Mouse (Mus musculus) ES-Bruce4 (cell line): ENCODE data around the gene Sart3.

Experiments used
- CTCF ChIP-seq: IDR thresholded peaks from one replicate; pipeline ENCODE4 v1.8.1; 2011; ENCODE audit warnings: low read depth, low read length
- POLR2A ChIP-seq: IDR thresholded peaks from one replicate; pipeline ENCODE4 v1.8.1; 2011; ENCODE audit warnings: low read length; ENCODE audit not compliant: insufficient read depth

GRCm38 (mm10) chr5:113761585-113761984 lies 10.7 kb downstream of the Sart3 start:
- TF ChIP-seq CTCF (no peak), POLR2A (no peak)
